Mouse (Mus musculus): Measurements from ENCODE around the gene Pum1.

DNA sequence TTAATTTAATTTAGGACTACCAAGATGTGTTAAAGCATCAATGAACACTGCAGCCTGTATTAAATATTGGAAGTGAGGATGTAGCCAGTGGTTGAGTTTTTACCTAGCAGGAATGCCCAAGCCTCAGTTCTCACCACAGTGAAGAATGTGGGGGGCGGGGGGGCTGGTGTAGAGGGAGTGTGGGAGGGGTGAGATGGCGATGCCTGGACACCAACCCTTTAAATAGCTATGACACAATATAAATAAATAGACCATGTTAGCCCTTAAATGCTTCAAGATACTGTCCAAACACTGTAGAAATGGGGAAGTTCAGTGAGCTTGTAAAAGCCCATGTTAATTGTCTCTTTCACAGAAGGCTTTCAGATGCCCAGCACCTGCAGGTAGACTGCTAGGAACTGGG is 96.8 kb downstream of the Pum1 start:
- TF ChIP-seq EP300 (IDR thresholded peaks at IDR 0.05; ENCODE audit: low read depth) (no peak), CTCF (IDR thresholded peaks at IDR 0.05; ENCODE audit: low read depth) (no peak)

Data from heart, postnatal 0 days (tissue).